Mouse (Mus musculus) kidney, postnatal 0 days (tissue): Measurements from ENCODE around the gene Mark2. TPM values are rescaled to one million over a fixed set of nuclear protein-coding genes. Genes with fewer than 3 reads are reported as not detected.

Source experiments
- ATAC-seq: fragments of 200-750 bp; cut with Nextera tagmentation; replicated peaks from 2 replicates; pipeline ENCODE4 v1.8.0; 2017; ENCODE audit warnings: low read depth, moderate number of reproducible peaks, moderate TSS enrichment, moderate library complexity; ENCODE audit not compliant: low FRiP score
- DNase-seq: peaks from one replicate; pipeline ENCODE4 v3.0.0-alpha.2; 2016; ENCODE audit warnings: low spot score
- H3K27ac ChIP-seq: fragments of 300-500 bp; sonication (generic); 2 replicates; pipeline ENCODE4 v1.5.1; 2014; ENCODE audit warnings: mild to moderate bottlenecking
- H3K27me3 ChIP-seq: fragments of 300-500 bp; sonication (generic); 2 replicates; pipeline ENCODE4 v1.6.1; 2014; ENCODE audit warnings: low read length, mixed read lengths; ENCODE audit not compliant: insufficient read depth
- H3K36me3 ChIP-seq: fragments of 300-500 bp; sonication (generic); 2 replicates; pipeline ENCODE4 v1.6.1; 2014; ENCODE audit warnings: low read length, mixed read lengths; ENCODE audit not compliant: insufficient read depth
- H3K4me1 ChIP-seq: fragments of 300-500 bp; sonication (generic); replicated peaks from 2 replicates; pipeline ENCODE4 v1.6.1; 2014; ENCODE audit warnings: antibody characterized with exemption, low read length, mixed read lengths; ENCODE audit not compliant: insufficient read depth
- H3K4me2 ChIP-seq: fragments of 300-500 bp; sonication (generic); 2 replicates; pipeline ENCODE4 v1.6.1; 2014; ENCODE audit warnings: mild to moderate bottlenecking, low read length, moderate library complexity, mixed read lengths
- H3K4me3 ChIP-seq: fragments of 300-500 bp; sonication (generic); replicated peaks from 2 replicates; pipeline ENCODE4 v1.5.1; 2014; ENCODE audit warnings: low read depth, low read length
- H3K9ac ChIP-seq: fragments of 300-500 bp; sonication (generic); 2 replicates; pipeline ENCODE4 v1.6.1; 2014; ENCODE audit warnings: low read depth, low read length
- H3K9me3 ChIP-seq: fragments of 300-500 bp; sonication (generic); replicated peaks from 2 replicates; pipeline ENCODE4 v1.6.1; 2016; ENCODE audit warnings: low read length, inconsistent platforms, mixed read lengths
- CTCF ChIP-seq: IDR thresholded peaks from 2 replicates; pipeline ENCODE4 v1.5.1; 2016; ENCODE audit warnings: antibody characterized with exemption, low read depth, mild to moderate bottlenecking, moderate library complexity
- WGBS: fragments of 180-500 bp; shearing (Covaris S2); extraction: QIAGEN DNeasy Blood & Tissue Kit; methylation state at CpG from one replicate; pipeline ENCODE4 v1.1.7; 2014; 5-methylcytosine and 5-hydroxymethylcytosine counted together
- polyA plus RNA-seq: library from polyadenylated mRNA; unstranded; fragments of >200 nt; fragmentation: Nextera tagmentation; extraction: Ambion mirVana; gene quantifications from 2 replicates; pipeline ENCODE4 v1.2.1, GENCODE M21; 2015

Mark2 gene
- polyA plus RNA-seq, 1 experiment from 2014 or later, result 35.5 TPM

DNA sequence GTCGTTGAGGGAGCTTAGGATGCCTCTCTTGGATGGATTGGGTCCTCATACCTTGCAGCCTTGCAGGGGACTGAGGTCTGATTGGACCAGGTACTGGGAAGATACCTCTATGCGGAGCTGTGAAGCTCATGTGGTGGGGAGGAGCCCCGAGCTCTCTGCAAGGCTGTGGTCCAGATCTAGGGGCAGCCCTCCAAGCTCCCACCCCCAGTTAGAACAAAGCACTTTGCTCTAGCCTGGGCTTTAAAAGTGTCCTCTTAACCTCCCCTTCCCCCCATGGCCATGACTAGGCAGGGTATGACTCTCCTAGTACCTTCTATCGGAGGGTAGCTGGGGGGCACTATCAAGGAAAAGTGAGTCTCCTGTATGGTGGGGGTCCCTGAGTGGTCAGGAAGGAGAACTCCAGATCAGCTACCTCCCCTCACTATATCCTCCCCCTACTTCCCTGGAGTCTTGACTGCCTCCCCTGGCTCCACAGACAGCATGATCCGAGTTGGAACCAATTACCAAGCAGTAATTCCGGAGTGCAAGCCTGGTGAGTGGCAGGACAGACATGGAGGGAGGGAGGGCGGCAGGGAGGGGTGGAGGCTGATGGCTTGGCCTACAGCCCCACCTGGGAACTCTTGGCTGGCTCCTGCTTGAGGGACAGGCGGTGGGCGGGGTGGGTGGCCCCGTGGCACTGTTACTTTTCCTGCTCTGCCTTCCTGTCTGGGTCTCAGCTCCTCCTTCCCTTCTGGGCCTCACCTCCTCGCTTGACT lies 72.2 kb downstream of the Mark2 start:
- WGBS, result 8% methylated on average over 11 of the region's 11 CpGs
- no peaks in the 10 kb centered on the region for H3K27me3 ChIP-seq
- no peaks in the 10 kb centered on the region for H3K9me3 ChIP-seq
- peaks cover 46% of the 10 kb centered on the region for H3K4me1 ChIP-seq
- H3K9ac ChIP-seq, result peak overlapping the region; percentile 82
- H3K36me3 ChIP-seq, result peaks cover 10% of the 10 kb centered on the region; the same call in 1 of the 2 replicates
- TF ChIP-seq CTCF, result no peak
- DNase-seq (no peak), ATAC-seq (no peak)
- H3K4me2 ChIP-seq, result peak overlapping the region; percentile 97
- peak overlapping the region; percentile 64 for H3K4me3 ChIP-seq
- H3K27ac ChIP-seq, result no peak overlapping the region

DNA sequence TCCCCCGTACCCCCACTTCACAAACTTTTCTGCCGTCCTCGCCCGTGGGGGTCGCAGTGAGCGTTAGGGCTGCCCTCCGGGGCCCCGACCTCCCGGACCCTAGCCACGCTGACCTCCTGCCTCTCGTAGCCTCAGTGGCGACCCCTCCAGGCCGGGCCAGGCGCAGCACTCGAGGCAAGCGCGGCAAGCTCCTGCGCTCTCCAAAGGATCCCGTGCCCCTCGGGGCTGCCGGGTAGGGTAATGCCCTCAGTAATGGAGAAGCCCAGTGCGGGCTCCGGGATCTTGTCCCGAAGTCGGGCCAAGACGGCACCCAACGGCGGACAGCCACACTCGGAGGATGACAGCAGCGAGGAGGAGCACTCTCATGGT lies 73.0 kb downstream of the Mark2 start:
- under 1% methylated on average over 30 of the region's 30 CpGs for WGBS
- Histone ChIP-seq H3K9me3 (no peaks in the 10 kb centered on the region), H3K36me3 (peaks cover 3% of the 10 kb centered on the region; the same call in 1 of the 2 replicates), H3K27ac (peak overlapping the region; percentile 83), H3K4me1 (peaks cover 46% of the 10 kb centered on the region), H3K4me2 (peak overlapping the region; percentile 97), H3K9ac (peak overlapping the region; percentile 82), H3K4me3 (peak overlapping the region; percentile 64), H3K27me3 (no peaks in the 10 kb centered on the region)
- peak; percentile 78 for TF ChIP-seq CTCF
- DNase-seq (peak; percentile 77), ATAC-seq (peak; percentile 27)

GRCm38 (mm10) chr19:7267781-7268721 lies 73.6 kb downstream of the Mark2 start:
- Histone ChIP-seq H3K9ac (peak overlapping the region; percentile 82), H3K4me1 (peaks cover 46% of the 10 kb centered on the region), H3K27me3 (no peaks in the 10 kb centered on the region), H3K9me3 (no peaks in the 10 kb centered on the region), H3K36me3 (no peaks in the 10 kb centered on the region), H3K27ac (peak overlapping the region; percentile 83), H3K4me2 (peak overlapping the region; percentile 97), H3K4me3 (peak overlapping the region; percentile 64)
- ATAC-seq, result peak; percentile 48
- under 1% methylated on average over 66 of the region's 97 CpGs for WGBS
- DNase-seq, result peak; percentile 91
- TF ChIP-seq CTCF, result no peak

DNA sequence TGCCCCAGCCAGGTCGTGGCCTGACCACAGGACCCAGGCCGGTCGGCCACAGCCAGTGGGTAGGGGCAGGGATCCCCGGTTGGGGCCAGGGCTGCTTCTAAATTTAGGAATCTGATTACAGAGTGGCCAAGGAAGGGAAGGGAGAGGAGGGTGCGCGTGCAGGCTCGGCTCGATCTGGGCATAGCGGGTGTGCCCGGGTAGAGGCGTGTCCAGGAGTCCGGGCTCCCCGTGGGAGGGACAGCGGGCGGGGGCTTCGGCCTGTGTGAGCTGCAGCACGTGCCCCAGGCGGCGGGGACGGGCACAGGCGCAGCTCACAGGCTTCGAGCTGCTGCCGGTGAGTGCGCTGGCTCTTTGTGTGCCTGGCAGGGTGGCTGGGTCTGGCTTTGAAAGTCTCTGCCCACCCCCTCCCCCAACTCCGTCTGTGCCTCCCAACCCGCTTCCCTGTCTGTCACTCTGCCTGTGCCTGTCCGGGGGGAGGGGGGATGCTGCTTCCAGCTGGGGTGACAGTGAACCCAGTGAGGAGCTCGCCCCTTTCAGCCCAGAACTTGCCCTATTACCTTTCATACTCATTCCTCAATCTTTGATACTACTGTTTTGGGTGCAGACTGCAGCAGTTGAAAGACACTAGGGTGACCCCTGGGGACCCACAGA lies 74.4 kb downstream of the Mark2 start, which contains the start of gene Rcor2:
TSS of gene Rcor2 (plus strand) at position 235 of the 651 bp plus-strand sequence.
- Histone ChIP-seq H3K4me3 (peak within 1 kb of the TSS; percentile 64), H3K27me3 (no peaks in the 10 kb centered on the region), H3K4me1 (peaks cover 46% of the 10 kb centered on the region), H3K4me2 (peak within 1 kb of the TSS; percentile 97), H3K27ac (peak within 1 kb of the TSS; percentile 83), H3K9ac (peak within 1 kb of the TSS; percentile 82), H3K36me3 (no peaks in the 10 kb centered on the region), H3K9me3 (no peaks in the 10 kb centered on the region)
- ATAC-seq, result peak; percentile 38
- TF ChIP-seq CTCF, result no peak
- 7% methylated on average over 27 of the region's 28 CpGs for WGBS
- peak; percentile 64 for DNase-seq

GRCm38 (mm10) chr19:7266421-7266831 lies 75.2 kb downstream of the Mark2 start:
- Histone ChIP-seq H3K9ac (no peak overlapping the region), H3K9me3 (no peaks in the 10 kb centered on the region), H3K4me3 (no peak overlapping the region), H3K36me3 (no peaks in the 10 kb centered on the region), H3K27ac (no peak overlapping the region), H3K4me1 (peaks cover 46% of the 10 kb centered on the region), H3K4me2 (no peak overlapping the region), H3K27me3 (no peaks in the 10 kb centered on the region)
- ATAC-seq, result no peak
- no peak for DNase-seq
- 58% methylated on average over 4 of the region's 4 CpGs for WGBS
- TF ChIP-seq CTCF, result no peak
